Mouse (Mus musculus): ENCODE results near the gene Fgfbp1.

Fgfbp1 gene

GRCm38 (mm10) chr5:43981620-43982019 lies at the start of gene Fgfbp1:
Fgfbp1 (minus strand) TSS chr5:43981779.
- DNase-seq (ENCODE audit: low read depth, low spot score): no peak

GRCm38 (mm10) chr5:43998295-43998989 lies 16.9 kb upstream of the Fgfbp1 start:
- no peak for DNase-seq (ENCODE audit: low read depth, low spot score)

DNA sequence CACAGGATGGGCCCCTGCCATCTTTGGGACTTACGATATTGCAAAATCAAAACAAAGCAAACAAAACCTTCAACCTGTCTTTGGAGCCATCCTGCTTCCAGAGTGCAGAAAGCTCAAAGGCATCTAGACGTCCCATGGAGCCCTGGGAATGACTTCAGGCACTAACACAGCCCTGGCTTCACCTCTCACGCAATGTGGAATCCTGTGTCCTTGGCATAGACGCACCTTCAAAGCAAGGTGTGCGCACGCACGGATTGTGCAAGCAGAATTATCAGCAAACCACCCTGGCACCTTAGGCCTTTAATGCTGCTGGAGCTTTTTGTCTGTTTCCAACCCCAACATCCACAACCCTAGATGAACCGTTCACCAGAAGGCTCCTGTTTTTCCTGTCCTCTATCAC lies 16.0 kb upstream of the Fgfbp1 start:
- DNase-seq (ENCODE audit: low read depth, low spot score): no peak

DNA sequence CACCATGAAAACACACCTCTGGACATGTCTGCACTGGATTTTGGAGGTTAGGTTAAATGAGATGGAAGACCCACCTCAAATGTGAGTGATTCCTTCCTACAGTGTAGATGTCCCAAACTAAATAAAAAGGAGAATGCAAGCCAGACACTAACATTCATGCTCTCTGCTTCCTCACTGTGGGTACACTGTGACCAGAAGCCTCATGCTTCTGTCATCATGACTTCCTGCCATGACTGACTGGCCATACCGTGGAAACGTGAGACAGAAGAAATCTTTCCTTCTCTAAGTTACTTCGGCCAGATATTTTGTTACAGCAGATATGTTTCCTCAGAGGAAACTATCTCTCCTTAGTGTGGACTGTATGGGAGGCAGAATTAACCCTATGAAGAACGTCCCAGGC lies 14.6 kb upstream of the Fgfbp1 start:
- no peak for DNase-seq (ENCODE audit: low read depth, low spot score)

GRCm38 (mm10) chr5:43994981-43995380 lies 13.4 kb upstream of the Fgfbp1 start:
- DNase-seq (ENCODE audit: low read depth, low spot score): no peak

DNA sequence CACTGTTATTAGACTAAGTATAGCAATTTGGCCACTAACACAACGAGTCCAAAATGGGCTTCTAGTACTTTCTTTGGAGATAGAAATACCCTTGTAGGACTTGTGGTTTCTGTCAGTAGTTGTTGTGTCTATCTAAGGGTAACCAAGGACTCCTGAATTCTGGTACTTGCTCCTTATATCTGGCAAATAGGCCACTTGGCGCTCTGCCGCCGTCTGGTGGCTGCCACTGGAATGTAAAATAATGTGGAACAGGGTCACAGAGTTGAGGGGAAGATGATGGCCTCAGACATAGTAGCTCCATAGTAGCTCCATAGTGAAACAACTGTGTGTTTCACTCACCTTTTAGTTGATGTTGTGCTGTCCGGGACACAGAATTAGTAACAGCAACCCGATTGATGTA lies 8.7 kb upstream of the Fgfbp1 start:
- peak; percentile 6 for DNase-seq (ENCODE audit: low read depth, low spot score)

DNA sequence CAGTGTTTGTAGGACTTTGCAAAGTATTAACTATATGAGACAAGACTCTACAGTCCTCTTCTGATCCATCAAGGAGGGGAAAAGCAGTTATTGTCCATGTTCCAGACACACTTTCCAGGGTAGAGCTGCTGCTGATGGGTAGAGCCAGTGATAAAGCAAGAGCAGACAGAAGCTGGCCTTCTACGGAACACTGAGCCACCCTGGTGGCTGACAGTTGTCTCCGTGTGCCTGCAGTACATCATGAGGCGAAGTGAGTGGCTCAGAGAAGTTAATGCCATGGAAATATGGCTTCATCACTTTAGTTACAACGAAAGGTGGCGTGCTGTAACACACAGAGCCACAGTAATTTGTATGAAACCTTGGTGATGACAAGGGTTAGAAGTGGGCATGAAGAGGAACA lies 7.4 kb upstream of the Fgfbp1 start:
- no peak for DNase-seq (ENCODE audit: low read depth, low spot score)

- no peak for DNase-seq (ENCODE audit: low read depth, low spot score)
Measured at GRCm38 (mm10) chr5:43986212-43986611, 4.6 kb upstream of the Fgfbp1 start.

- no peak for DNase-seq (ENCODE audit: low read depth, low spot score)
Measured at GRCm38 (mm10) chr5:43982896-43983295, 1.3 kb upstream of the Fgfbp1 start.

GRCm38 (mm10) chr5:43980397-43980796 lies 1.2 kb downstream of the Fgfbp1 start:
- no peak for DNase-seq (ENCODE audit: low read depth, low spot score)

- no peak for DNase-seq (ENCODE audit: low read depth, low spot score)
Measured at GRCm38 (mm10) chr5:43976821-43977561, 4.6 kb downstream of the Fgfbp1 start.

DNA sequence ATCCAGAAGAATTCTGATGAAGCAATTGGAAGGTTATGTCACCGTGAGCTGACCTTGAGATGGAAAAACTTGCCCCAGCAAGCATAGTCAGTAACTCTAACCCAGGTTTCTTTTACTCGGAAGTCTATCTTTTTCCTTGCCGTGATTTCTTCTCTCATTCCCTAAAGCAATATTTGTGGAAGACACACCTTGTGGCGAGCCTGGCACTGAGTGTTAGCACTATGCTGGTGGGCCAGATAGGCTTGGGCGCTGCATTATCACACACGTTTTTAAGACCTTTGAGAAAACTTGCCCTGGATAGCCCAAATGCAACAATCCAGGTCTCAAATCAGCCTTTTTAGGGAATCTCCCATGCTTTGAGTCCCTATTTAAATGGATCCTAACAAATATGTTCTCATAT lies 7.4 kb downstream of the Fgfbp1 start:
- DNase-seq (ENCODE audit: low read depth, low spot score): no peak

DNA sequence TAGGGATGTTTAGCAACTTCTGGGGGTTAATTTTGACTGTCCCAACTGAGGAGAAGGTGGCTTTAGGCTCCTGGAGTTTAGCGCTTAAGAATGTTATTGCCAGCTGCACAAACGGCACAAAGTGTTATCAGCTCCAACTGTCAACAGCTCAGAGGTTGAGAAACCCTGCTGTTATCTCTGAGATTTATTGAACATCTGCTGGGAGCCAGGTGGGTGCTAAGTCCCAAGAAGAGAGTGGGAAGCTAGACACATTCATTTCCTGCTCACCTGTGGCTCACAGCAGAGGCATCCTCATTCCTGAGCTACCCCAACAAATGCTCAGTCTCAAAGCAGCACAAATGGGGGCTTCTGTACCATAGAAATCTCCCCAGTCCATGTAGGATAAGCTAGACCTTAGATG lies 10.4 kb downstream of the Fgfbp1 start:
- no peak for DNase-seq (ENCODE audit: low read depth, low spot score)

GRCm38 (mm10) chr5:43970532-43970931 lies 11.0 kb downstream of the Fgfbp1 start:
- DNase-seq (ENCODE audit: low read depth, low spot score): no peak

- DNase-seq (ENCODE audit: low read depth, low spot score): no peak
Measured at GRCm38 (mm10) chr5:43968634-43969033, 12.9 kb downstream of the Fgfbp1 start.

DNA sequence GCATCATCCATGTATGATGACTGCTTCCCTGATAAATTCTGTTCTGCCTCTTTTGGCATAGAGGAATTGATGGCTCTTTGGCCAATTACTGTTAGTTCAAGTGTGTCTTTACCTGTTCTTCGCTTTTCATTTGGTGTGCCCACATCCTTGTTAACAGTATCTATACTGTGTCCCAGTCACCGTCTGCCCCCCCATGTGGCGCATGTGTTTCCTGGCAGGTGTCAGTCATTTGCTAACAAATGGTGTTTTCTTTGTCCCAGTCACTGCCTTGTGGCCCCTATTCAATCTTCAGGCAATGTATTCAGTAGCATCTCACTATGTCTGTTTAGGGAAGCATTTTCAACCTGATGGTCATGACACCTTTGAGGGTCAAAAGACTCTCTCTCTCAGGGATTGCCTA lies 20.5 kb downstream of the Fgfbp1 start:
- no peak for DNase-seq (ENCODE audit: low read depth, low spot score)

DNA sequence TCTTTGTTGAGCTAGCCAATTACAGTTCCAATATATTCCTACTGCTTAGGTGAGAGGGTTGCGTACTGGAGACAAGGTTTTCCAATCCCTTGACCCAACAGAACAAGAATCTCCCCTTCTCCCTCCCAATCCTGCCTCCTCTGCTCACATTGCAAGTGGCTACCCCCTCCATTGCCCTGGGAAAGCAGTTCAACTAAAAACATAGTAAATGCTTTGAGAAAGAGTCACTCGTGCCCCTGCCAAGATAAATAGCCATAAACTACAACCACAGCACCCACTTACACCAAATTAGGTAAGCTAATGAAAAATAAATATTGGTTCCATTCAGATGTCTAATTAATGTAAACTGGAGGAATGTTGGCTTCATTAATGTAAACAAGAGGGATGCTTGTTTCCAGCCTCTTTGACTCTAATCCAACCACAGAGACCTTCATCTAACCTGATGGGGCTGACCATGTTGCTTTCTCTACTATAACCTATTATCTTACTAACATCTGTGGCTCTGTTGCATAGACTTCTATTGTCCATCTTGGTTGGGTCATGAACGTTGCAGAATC lies 21.6 kb downstream of the Fgfbp1 start:
- DNase-seq (ENCODE audit: low read depth, low spot score): no peak

DNA sequence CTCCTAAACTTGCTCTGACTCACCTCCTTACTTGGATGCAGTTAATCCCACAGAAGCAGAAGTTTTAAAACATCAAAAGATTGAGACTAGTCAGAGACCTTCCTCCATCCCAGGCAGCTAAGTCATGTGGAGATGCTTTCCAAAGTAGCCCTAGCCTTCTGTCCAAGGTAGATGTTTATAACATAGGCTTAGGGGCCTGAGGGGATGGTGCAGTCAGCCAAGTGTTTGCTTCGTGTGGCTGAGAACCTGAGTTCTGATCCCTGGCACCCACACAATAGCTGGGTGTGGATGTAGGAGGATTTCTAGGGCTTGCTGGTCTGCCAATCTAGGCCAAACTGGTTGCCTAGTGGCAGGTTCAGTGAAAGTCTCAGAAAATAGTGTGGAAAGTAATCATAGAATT lies 28.3 kb downstream of the Fgfbp1 start:
- DNase-seq (ENCODE audit: low read depth, low spot score): no peak

DNA sequence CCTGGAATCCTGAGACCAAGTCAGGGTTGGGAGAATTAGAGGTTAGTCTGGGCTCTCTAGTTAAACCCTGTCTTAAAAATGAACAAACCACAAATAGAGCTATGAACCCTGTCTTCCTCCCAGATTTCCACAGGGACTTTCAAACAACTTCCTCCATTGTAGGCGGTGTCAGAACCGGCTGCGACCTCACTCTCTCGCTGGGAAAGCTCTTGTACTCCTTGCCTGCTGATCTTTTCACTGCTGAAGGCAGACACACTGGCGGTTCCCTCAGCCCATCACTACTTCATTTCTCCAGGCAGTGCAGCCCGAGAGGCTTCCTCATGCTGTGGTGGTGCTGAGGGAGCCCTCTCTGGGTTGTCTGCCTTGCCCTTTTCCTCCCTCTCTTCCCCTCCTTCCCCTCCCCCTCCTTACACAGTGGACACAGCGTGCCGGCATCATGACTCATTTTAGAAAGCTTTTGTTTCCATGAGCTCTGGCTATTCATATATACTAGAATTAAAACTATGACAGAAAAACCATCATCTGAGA lies 32.8 kb downstream of the Fgfbp1 start:
- no peak for DNase-seq (ENCODE audit: low read depth, low spot score)

- no peak for DNase-seq (ENCODE audit: low read depth, low spot score)
Measured at GRCm38 (mm10) chr5:43948111-43948743, 33.4 kb downstream of the Fgfbp1 start.

- DNase-seq (ENCODE audit: low read depth, low spot score): no peak
Measured at GRCm38 (mm10) chr5:43947330-43947977, 34.1 kb downstream of the Fgfbp1 start.

- DNase-seq (ENCODE audit: low read depth, low spot score): no peak
Measured at GRCm38 (mm10) chr5:43933269-43933668, 48.3 kb downstream of the Fgfbp1 start.
